In genomic region chr4:116507425-116508218, GRCm38 (mm10) we compare ENCODE assay signal across 8 mouse cellular contexts. TPM values are rescaled to one million over a fixed set of nuclear protein-coding genes. Genes with fewer than 3 reads are reported as not detected.
DNase-seq lines count a peak whose midpoint lies in the region; ATAC-seq lines count a peak whose summit lies in the region.

Gene Ipp (plus strand): TSS chr4:116507549.

- peak; percentile 97 for ATAC-seq in hindbrain, embryonic 14.5 days (ENCODE audit: low FRiP score)

- no peaks in the 10 kb centered on the region for H3K27me3 ChIP-seq in hindbrain, embryonic 14.5 days (ENCODE audit: control insufficient read depth, insufficient read depth, low read length)

- H3K4me3 ChIP-seq in hindbrain, embryonic 14.5 days (replicated peaks; ENCODE audit: low read length) = peak within 1 kb of the TSS; percentile 65

- peak within 1 kb of the TSS; percentile 74 for H3K4me2 ChIP-seq in hindbrain, embryonic 14.5 days (replicated peaks)

- H3K36me3 ChIP-seq in hindbrain, embryonic 14.5 days (replicated peaks; ENCODE audit: control insufficient read depth, insufficient read depth) = no peaks in the 10 kb centered on the region

- DNase-seq in R1 (ENCODE audit: low read depth, low spot score) = peak; percentile 95
- DNase-seq in cerebellum, postnatal 25 days = peak; percentile 97 to 99
- peak; percentile 87 to 90 for DNase-seq in frontal cortex, postnatal 25 days (ENCODE audit: low spot score in 2 of 2)
- DNase-seq in hindbrain, embryonic 14.5 days (ENCODE audit: low spot score) = peak; percentile 92
- DNase-seq in layer of hippocampus, postnatal 36 days = peak; percentile 92 to 95
- peak; percentile 97 for DNase-seq in lung, postnatal 36 days
- peak; percentile 97 for DNase-seq in retina, postnatal 1 day
- DNase-seq in urinary bladder, adult 18-20 months (ENCODE audit: low spot score in 2 of 2) = peak; percentile 93 to 94

- no peaks in the 10 kb centered on the region for H3K9me3 ChIP-seq in hindbrain, embryonic 14.5 days (ENCODE audit: control insufficient read depth, low read length)

- peak within 1 kb of the TSS; percentile 84 for H3K9ac ChIP-seq in hindbrain, embryonic 14.5 days

- H3K4me1 ChIP-seq in hindbrain, embryonic 14.5 days (replicated peaks; ENCODE audit: control insufficient read depth, insufficient read depth, low read length) = peaks cover 13% of the 10 kb centered on the region

- H3K27ac ChIP-seq in hindbrain, embryonic 14.5 days = peak within 1 kb of the TSS; percentile 88

- under 1% methylated on average over 55 of the region's 55 CpGs for WGBS in hindbrain, embryonic 14.5 days

RNA-seq across cellular contexts. Expression of gene Ipp, which starts in this region (rescaled TPM):
- polyA plus RNA-seq in hindbrain, embryonic 14.5 days (2014; fragmentation: Nextera tagmentation; extraction: Ambion mirVana) = 3.8 and 4.6 TPM in 2 replicates
- total RNA-seq in layer of hippocampus, postnatal 36 days (2021) = 10 to 100 TPM; 18.6 to 19.2 TPM

Comparison
In these comparisons a context has a peak if more than half of its experiments do, and no peak if none do; other contexts are left out.
1. Peak in every context shown above with its lines: DNase-seq, ATAC-seq, H3K4me3 ChIP-seq and H3K27ac ChIP-seq.